Mouse (Mus musculus) hindbrain, embryonic 10.5 days (tissue): Measurements from ENCODE around the gene Ttll11. TPM values are rescaled to one million over a fixed set of nuclear protein-coding genes. Genes with fewer than 3 reads are reported as not detected.

Experiments used
- DNase-seq: peaks from one replicate; pipeline ENCODE4 v3.0.0-alpha.2; 2017; ENCODE audit warnings: low spot score
- H3K27ac ChIP-seq: fragments of 300-500 bp; sonication (generic); 2 replicates; pipeline ENCODE4 v1.5.1; 2016; ENCODE audit warnings: mild to moderate bottlenecking, moderate library complexity
- H3K27me3 ChIP-seq: fragments of 300-500 bp; sonication (generic); 2 replicates; pipeline ENCODE4 v1.6.1; 2016; ENCODE audit warnings: mild to moderate bottlenecking; ENCODE audit not compliant: poor library complexity, insufficient read depth, severe bottlenecking
- H3K36me3 ChIP-seq: fragments of 300-500 bp; sonication (generic); 2 replicates; pipeline ENCODE4 v1.6.1; 2016; ENCODE audit warnings: mild to moderate bottlenecking, moderate library complexity
- H3K4me1 ChIP-seq: fragments of 300-500 bp; sonication (generic); replicated peaks from 2 replicates; pipeline ENCODE4 v1.6.1; 2016; ENCODE audit warnings: mild to moderate bottlenecking
- H3K4me3 ChIP-seq: fragments of 300-500 bp; sonication (generic); 2 replicates; pipeline ENCODE4 v1.5.1; 2016; ENCODE audit warnings: mild to moderate bottlenecking, moderate library complexity
- H3K9me3 ChIP-seq: fragments of 300-500 bp; sonication (generic); 2 replicates; pipeline ENCODE4 v1.6.1; 2016; ENCODE audit warnings: mild to moderate bottlenecking, moderate library complexity
- WGBS: fragments of 180-500 bp; shearing (Covaris S2); methylation state at CpG from one replicate; pipeline ENCODE4 v1.1.7; 2016; 5-methylcytosine and 5-hydroxymethylcytosine counted together
- polyA plus RNA-seq: library from polyadenylated mRNA; unstranded; fragments of >200 nt; fragmentation: Nextera tagmentation; extraction: Ambion mirVana; gene quantifications from 2 replicates; pipeline ENCODE4 v1.2.1, GENCODE M21; 2016

The Ttll11 gene
- polyA plus RNA-seq, 1 experiment from 2014 or later, result 1.6 TPM

DNA sequence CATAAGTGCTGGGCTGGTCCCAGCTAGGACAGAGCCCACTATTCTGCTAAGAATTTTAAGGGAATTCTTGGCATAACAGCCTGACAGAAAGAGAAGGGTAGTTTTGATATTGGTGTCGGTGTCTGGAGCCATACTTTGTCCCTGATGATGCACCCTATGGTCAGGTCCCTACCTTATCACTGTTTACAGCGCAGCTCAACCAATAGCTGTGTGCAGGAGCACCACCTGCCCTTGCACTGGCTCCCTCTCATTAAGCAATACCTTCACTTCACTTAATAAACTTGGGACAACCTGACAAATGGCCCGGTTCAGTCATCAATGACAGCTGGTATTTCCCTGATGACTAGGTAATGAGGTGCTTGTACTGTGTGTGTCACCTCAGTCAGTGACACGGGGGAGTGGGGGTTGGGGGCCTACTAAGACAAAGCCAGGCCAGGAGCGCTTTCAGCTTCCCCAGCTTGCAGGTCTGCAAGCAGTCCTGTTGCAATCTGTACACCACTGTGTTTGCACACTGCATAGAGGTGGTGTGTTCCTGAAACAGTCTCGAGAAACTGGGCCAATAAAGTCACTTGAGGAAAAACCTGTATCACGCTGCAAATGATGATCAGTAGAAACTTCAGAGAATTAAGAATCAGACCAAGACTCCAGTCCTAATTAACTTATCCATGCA, 22.1 kb downstream of the Ttll11 start:
- Histone ChIP-seq H3K9me3 (no peaks in the 10 kb centered on the region), H3K4me3 (no peak overlapping the region), H3K4me1 (peaks cover 5% of the 10 kb centered on the region; the same call in 1 of the 2 replicates), H3K27ac (no peak overlapping the region), H3K27me3 (no peaks in the 10 kb centered on the region), H3K36me3 (no peaks in the 10 kb centered on the region)
- no peak for DNase-seq
- 77% methylated on average over 7 of the region's 7 CpGs for WGBS

GRCm38 (mm10) chr2:35955211-35955610, 24.5 kb downstream of the Ttll11 start:
- peaks cover 25% of the 10 kb centered on the region for H3K4me1 ChIP-seq
- DNase-seq, result no peak
- H3K9me3 ChIP-seq, result no peaks in the 10 kb centered on the region
- no peaks in the 10 kb centered on the region for H3K36me3 ChIP-seq
- WGBS, result 53% methylated on average over 5 of the region's 5 CpGs
- no peak overlapping the region for H3K27ac ChIP-seq
- no peak overlapping the region for H3K4me3 ChIP-seq
- H3K27me3 ChIP-seq, result no peaks in the 10 kb centered on the region

- DNase-seq, result no peak
- Histone ChIP-seq H3K9me3 (peaks cover 5% of the 10 kb centered on the region; the same call in 1 of the 2 replicates), H3K27me3 (no peaks in the 10 kb centered on the region), H3K4me1 (peaks cover 25% of the 10 kb centered on the region), H3K36me3 (no peaks in the 10 kb centered on the region), H3K27ac (no peak overlapping the region), H3K4me3 (no peak overlapping the region)
- 73% methylated on average over 16 of the region's 16 CpGs for WGBS
These were observed 27.3 kb downstream of the Ttll11 start for GRCm38 (mm10) chr2:35952187-35952958.

DNA sequence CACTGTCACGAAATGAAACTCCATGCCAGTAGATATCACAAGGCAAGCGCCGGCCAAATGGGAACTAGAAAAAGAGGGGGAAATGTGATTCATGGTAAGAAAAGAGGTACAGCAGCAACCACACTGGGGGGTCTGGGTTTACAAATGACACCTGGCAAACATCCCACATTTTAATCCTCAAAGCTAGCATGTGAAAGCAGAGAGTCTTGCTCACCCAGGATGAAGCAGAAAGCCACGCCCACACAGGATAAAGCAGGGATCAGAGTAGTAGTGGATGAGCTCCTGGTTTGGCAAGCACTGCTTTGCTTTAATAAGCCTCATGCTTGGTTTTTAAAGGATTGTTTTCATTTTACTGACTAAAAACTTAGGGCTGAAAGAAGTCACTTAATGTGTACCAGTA, 34.8 kb downstream of the Ttll11 start:
- Histone ChIP-seq H3K27ac (no peak overlapping the region), H3K4me3 (no peak overlapping the region), H3K36me3 (no peaks in the 10 kb centered on the region), H3K4me1 (0 out of 2 replicates have a peak, but pooled peaks cover 4% of the 10 kb centered on the region), H3K27me3 (no peaks in the 10 kb centered on the region), H3K9me3 (peaks cover 5% of the 10 kb centered on the region; the same call in 1 of the 2 replicates)
- DNase-seq, result no peak
- WGBS, result 89% methylated on average over 4 of the region's 4 CpGs

DNA sequence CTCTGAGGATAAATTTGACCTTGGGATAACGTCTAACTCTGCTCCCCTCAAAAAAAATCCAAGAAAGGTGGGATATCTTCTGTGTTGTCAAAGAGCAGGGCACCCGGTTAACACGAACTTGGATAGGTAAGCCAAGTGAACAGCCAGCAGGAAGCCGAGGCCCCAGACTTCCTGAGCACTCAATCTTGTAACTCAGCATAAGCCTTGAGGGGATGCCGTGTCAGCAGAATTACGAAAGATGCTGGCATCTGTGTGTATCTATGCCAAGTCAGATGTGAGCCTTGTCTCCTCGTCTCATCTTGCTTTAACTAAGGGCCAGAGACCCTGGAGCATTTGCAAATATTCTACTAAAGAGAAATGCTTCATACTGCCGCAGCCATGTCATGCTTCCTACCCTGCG, 36.8 kb downstream of the Ttll11 start:
- Histone ChIP-seq H3K4me3 (no peak overlapping the region), H3K36me3 (no peaks in the 10 kb centered on the region), H3K27me3 (no peaks in the 10 kb centered on the region), H3K27ac (no peak overlapping the region), H3K9me3 (no peaks in the 10 kb centered on the region), H3K4me1 (0 out of 2 replicates have a peak, but pooled peaks cover 4% of the 10 kb centered on the region)
- DNase-seq, result no peak
- 80% methylated on average over 9 of the region's 9 CpGs for WGBS

GRCm38 (mm10) chr2:35935045-35935444, 44.7 kb downstream of the Ttll11 start:
- Histone ChIP-seq H3K4me1 (no peaks in the 10 kb centered on the region), H3K27ac (no peak overlapping the region)

GRCm38 (mm10) chr2:35933116-35933515, 46.6 kb downstream of the Ttll11 start:
- 94% methylated on average over 13 of the region's 13 CpGs for WGBS

More at GRCm38 (mm10) chr2:35935045-35935444, 44.7 kb downstream of the Ttll11 start:
- DNase-seq, result no peak
- 87% methylated on average over 5 of the region's 5 CpGs for WGBS
- no peaks in the 10 kb centered on the region for H3K9me3 ChIP-seq
- H3K27me3 ChIP-seq, result no peaks in the 10 kb centered on the region
- no peaks in the 10 kb centered on the region for H3K36me3 ChIP-seq
- H3K4me3 ChIP-seq, result no peak overlapping the region

GRCm38 (mm10) chr2:35931619-35932018, 48.1 kb downstream of the Ttll11 start:
- H3K4me3 ChIP-seq, result no peak overlapping the region
- DNase-seq, result no peak
- H3K4me1 ChIP-seq, result no peaks in the 10 kb centered on the region
- H3K9me3 ChIP-seq, result no peaks in the 10 kb centered on the region
- no peak overlapping the region for H3K27ac ChIP-seq
- H3K27me3 ChIP-seq, result no peaks in the 10 kb centered on the region
- H3K36me3 ChIP-seq, result no peaks in the 10 kb centered on the region
- 65% methylated on average over 3 of the region's 3 CpGs for WGBS

More at GRCm38 (mm10) chr2:35933116-35933515, 46.6 kb downstream of the Ttll11 start:
- Histone ChIP-seq H3K27me3 (no peaks in the 10 kb centered on the region), H3K27ac (no peak overlapping the region), H3K4me1 (no peaks in the 10 kb centered on the region), H3K4me3 (no peak overlapping the region), H3K9me3 (no peaks in the 10 kb centered on the region), H3K36me3 (no peaks in the 10 kb centered on the region)
- no peak for DNase-seq

DNA sequence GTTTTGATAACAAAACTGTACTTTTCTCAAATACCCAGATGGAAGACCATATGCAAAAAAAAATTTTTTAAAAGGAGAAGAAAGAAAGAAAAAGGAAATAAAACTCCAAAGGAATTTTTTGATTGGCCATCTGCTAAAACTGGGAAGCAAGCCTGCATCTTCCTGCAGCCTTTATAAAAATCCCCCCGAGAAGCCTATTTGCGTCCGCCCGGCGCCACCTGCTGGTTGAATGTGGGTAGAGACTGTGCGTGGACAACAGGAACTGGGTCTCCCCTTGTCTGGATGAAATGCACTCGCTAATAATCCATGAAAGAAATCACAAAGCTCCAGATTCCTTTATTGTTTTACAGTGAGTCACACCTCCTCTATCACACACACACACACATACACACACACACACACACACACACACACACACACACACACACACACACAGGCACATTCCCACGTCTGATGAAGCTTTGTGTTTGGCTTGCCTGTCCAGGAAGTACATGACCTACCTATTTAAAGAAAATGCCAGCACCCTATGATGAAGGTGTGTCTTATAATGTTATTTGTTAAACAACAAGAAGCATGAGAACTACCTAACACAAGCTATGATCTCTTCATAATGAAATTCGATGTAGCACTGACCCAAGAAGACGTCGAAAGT, 49.1 kb downstream of the Ttll11 start:
- Histone ChIP-seq H3K27me3 (no peaks in the 10 kb centered on the region), H3K36me3 (no peaks in the 10 kb centered on the region), H3K4me3 (no peak overlapping the region), H3K27ac (no peak overlapping the region), H3K4me1 (no peaks in the 10 kb centered on the region), H3K9me3 (no peaks in the 10 kb centered on the region)
- 38% methylated on average over 11 of the region's 11 CpGs for WGBS
- DNase-seq, result peak; percentile 85

DNA sequence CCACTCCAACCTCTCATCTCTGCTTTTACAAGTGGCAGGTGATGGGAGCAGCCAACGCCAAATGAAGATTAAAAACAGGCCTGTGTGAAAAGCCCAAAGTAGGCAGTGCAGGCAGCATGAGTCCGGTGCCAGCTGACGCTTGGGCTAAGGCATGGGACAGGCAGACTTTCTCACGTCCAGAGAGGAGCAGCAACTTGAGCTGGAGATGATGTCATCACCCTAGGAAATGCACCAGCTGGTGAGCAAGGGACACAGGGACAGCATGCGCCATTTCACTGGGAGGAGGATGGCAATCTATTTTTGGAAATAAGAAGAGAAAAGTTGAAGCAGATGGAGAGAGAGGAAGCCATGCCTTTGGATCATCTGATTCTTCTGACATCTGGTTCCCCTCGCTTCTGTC, 51.6 kb downstream of the Ttll11 start:
- no peak overlapping the region for H3K4me3 ChIP-seq
- no peak for DNase-seq
- 82% methylated on average over 6 of the region's 6 CpGs for WGBS

DNA sequence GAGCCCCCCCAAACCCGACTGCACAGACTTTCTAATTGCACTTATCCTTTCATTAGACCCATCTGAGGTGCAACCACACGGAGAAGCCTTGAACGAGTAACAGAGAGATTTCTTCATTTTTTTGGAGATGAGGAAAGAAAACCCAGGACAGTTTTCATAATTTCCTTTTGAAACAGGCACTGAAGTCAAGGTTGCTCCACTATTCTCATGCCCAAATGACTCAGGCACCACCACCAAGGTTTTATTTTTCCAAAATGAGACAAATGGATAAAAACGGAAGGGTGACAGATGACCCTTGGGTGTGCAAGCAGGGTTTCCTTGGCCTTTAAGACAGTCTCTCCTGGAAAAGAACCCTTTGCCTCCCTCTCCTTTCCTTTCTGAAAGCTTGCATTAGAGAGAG, 54.8 kb downstream of the Ttll11 start:
- no peak for DNase-seq
- Histone ChIP-seq H3K27me3 (no peaks in the 10 kb centered on the region), H3K9me3 (no peaks in the 10 kb centered on the region), H3K4me3 (no peak overlapping the region), H3K27ac (no peak overlapping the region), H3K4me1 (no peaks in the 10 kb centered on the region), H3K36me3 (no peaks in the 10 kb centered on the region)
- WGBS, result 82% methylated on average over 4 of the region's 4 CpGs

More for the DNA sequence above, 51.6 kb downstream of the Ttll11 start:
- H3K27ac ChIP-seq, result no peak overlapping the region
- H3K27me3 ChIP-seq, result no peaks in the 10 kb centered on the region
- no peaks in the 10 kb centered on the region for H3K36me3 ChIP-seq
- no peaks in the 10 kb centered on the region for H3K9me3 ChIP-seq
- H3K4me1 ChIP-seq, result no peaks in the 10 kb centered on the region

- Histone ChIP-seq H3K4me3 (no peak overlapping the region), H3K27ac (no peak overlapping the region), H3K36me3 (no peaks in the 10 kb centered on the region), H3K27me3 (no peaks in the 10 kb centered on the region), H3K9me3 (no peaks in the 10 kb centered on the region), H3K4me1 (no peaks in the 10 kb centered on the region)
- DNase-seq, result no peak
- 85% methylated on average over 3 of the region's 3 CpGs for WGBS
These were observed 56.8 kb downstream of the Ttll11 start for GRCm38 (mm10) chr2:35922956-35923355.

DNA sequence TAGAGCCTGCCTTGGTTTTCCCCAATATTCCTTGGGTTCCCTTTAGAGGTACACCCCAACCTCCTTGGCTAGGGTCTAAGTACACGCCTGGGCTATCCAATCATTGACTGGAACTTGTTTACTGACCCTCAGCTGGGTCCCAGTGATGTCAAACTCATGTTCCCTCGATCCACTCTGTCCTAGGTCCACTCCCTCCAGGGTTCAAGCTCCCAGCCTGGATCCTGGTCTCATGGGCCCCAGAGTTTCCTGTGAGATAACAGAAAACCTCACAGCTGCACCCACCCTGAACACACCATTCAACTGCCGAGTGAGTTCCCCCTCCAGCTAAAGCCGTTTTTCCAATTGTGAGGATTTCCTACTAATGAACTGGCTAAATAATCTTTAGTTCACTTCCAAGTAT, 67.6 kb downstream of the Ttll11 start:
- 80% methylated on average over 4 of the region's 4 CpGs for WGBS
- Histone ChIP-seq H3K4me1 (no peaks in the 10 kb centered on the region), H3K27ac (no peak overlapping the region), H3K9me3 (0 out of 2 replicates have a peak, but pooled peaks cover 6% of the 10 kb centered on the region), H3K36me3 (no peaks in the 10 kb centered on the region), H3K4me3 (no peak overlapping the region), H3K27me3 (no peaks in the 10 kb centered on the region)
- DNase-seq, result no peak
